Mouse (Mus musculus) layer of hippocampus, postnatal 25 days (tissue): ENCODE measurements around the gene Nr1d1. TPM values are rescaled to one million over a fixed set of nuclear protein-coding genes. Genes with fewer than 3 reads are reported as not detected.

Experiments
- DNase-seq, 2 experiments: peaks; one replicate each; pipeline ENCODE4 v3.0.0; 2022; ENCODE audit warnings: mixed read lengths in 2 of 2, low spot score in 1 of 2; ENCODE audit errors: extremely low spot score in 1 of 2
- total RNA-seq, 2 experiments: library from RNA; stranded (reverse); gene quantifications; 2 replicates each; pipeline ENCODE4 v1.2.3; 2021

The Nr1d1 gene
- total RNA-seq, 2 experiments from 2014 or later = 78.1 to 92.2 TPM

- DNase-seq = peak; percentile 65 to 74
Measured at GRCm38 (mm10) chr11:98754621-98755181, 20.4 kb downstream of the Nr1d1 start.

GRCm38 (mm10) chr11:98754151-98754620, 20.9 kb downstream of the Nr1d1 start:
- peak in 1 of 2 experiments; percentile 36 for DNase-seq

- DNase-seq = no peak
Measured at GRCm38 (mm10) chr11:98753264-98753663, 21.9 kb downstream of the Nr1d1 start.

GRCm38 (mm10) chr11:98752562-98753140, 22.5 kb downstream of the Nr1d1 start:
- no peak for DNase-seq

GRCm38 (mm10) chr11:98751221-98751782, 23.8 kb downstream of the Nr1d1 start:
- no peak for DNase-seq

GRCm38 (mm10) chr11:98750351-98751201, 24.6 kb downstream of the Nr1d1 start:
- peak; percentile 67 to 80 for DNase-seq

GRCm38 (mm10) chr11:98749716-98750115, 25.4 kb downstream of the Nr1d1 start:
- DNase-seq = peak in 1 of 2 experiments; percentile 51

GRCm38 (mm10) chr11:98748506-98749416, 26.4 kb downstream of the Nr1d1 start:
- DNase-seq = peak in 1 of 2 experiments; percentile 33

- DNase-seq = no peak
Measured at GRCm38 (mm10) chr11:98747804-98748505, 27.2 kb downstream of the Nr1d1 start.

GRCm38 (mm10) chr11:98746855-98747693, 28.1 kb downstream of the Nr1d1 start:
- DNase-seq = peak; percentile 76 to 84

GRCm38 (mm10) chr11:98745932-98746853, 28.9 kb downstream of the Nr1d1 start:
- DNase-seq = no peak

- no peak for DNase-seq
Measured at GRCm38 (mm10) chr11:98744456-98745019, 30.6 kb downstream of the Nr1d1 start.

GRCm38 (mm10) chr11:98743655-98744345, 31.3 kb downstream of the Nr1d1 start:
- DNase-seq = peak in 1 of 2 experiments; percentile 50

GRCm38 (mm10) chr11:98742397-98743291, 32.5 kb downstream of the Nr1d1 start:
- peak; percentile 50 to 56 for DNase-seq

- DNase-seq = peak; percentile 59 to 73
Measured at GRCm38 (mm10) chr11:98741622-98742396, 33.3 kb downstream of the Nr1d1 start.
